Mouse (Mus musculus) forebrain, embryonic 12.5 days (tissue): Measurements from ENCODE around the gene Tmed10. TPM values are rescaled to one million over a fixed set of nuclear protein-coding genes. Genes with fewer than 3 reads are reported as not detected.

Experiments used
- ATAC-seq: fragments of 200-750 bp; cut with Nextera tagmentation; 2 replicates; pipeline ENCODE4 v1.8.0; 2017; ENCODE audit warnings: moderate TSS enrichment; ENCODE audit not compliant: low FRiP score
- H3K27ac ChIP-seq: fragments of 300-500 bp; sonication (generic); 2 replicates; pipeline ENCODE4 v1.5.1; 2016; ENCODE audit warnings: mild to moderate bottlenecking
- H3K27me3 ChIP-seq: fragments of 300-500 bp; sonication (generic); 2 replicates; pipeline ENCODE4 v1.6.1; 2016; ENCODE audit warnings: mild to moderate bottlenecking
- H3K36me3 ChIP-seq: fragments of 300-500 bp; sonication (generic); replicated peaks from 2 replicates; pipeline ENCODE4 v1.6.1; 2016; ENCODE audit warnings: mild to moderate bottlenecking
- H3K4me1 ChIP-seq: fragments of 300-500 bp; sonication (generic); 2 replicates; pipeline ENCODE4 v1.6.1; 2016
- H3K4me2 ChIP-seq: fragments of 300-500 bp; sonication (generic); 2 replicates; pipeline ENCODE4 v1.6.1; 2016; ENCODE audit warnings: mild to moderate bottlenecking, moderate library complexity
- H3K4me3 ChIP-seq: fragments of 300-500 bp; sonication (generic); replicated peaks from 2 replicates; pipeline ENCODE4 v1.5.1; 2016; ENCODE audit warnings: mild to moderate bottlenecking
- H3K9ac ChIP-seq: fragments of 300-500 bp; sonication (generic); 2 replicates; pipeline ENCODE4 v1.6.1; 2016; ENCODE audit warnings: mild to moderate bottlenecking
- H3K9me3 ChIP-seq: fragments of 300-500 bp; sonication (generic); 2 replicates; pipeline ENCODE4 v1.6.1; 2016
- whole genome bisulfite sequencing: fragments of 180-500 bp; shearing (Covaris S2); methylation state at CpG from one replicate; pipeline ENCODE4 v1.1.7; 2016; 5-methylcytosine and 5-hydroxymethylcytosine counted together
- polyA plus RNA-seq: library from polyadenylated mRNA; unstranded; fragments of >200 nt; fragmentation: Nextera tagmentation; extraction: Ambion mirVana; gene quantifications from 2 replicates; pipeline ENCODE4 v1.2.1, GENCODE M21; 2016

Gene Tmed10
- polyA plus RNA-seq, 1 experiment from 2014 or later, result 208 TPM

- ATAC-seq, result no peak
- Histone ChIP-seq H3K9me3 (no peaks in the 10 kb centered on the region), H3K27ac (no peak overlapping the region), H3K36me3 (0 out of 2 replicates have a peak, but pooled peaks cover 3% of the 10 kb centered on the region), H3K4me3 (no peak overlapping the region), H3K4me2 (no peak overlapping the region), H3K9ac (no peak overlapping the region), H3K4me1 (peaks cover 25% of the 10 kb centered on the region), H3K27me3 (no peaks in the 10 kb centered on the region)
- 86% methylated on average over 6 of the region's 6 CpGs for WGBS
Observed at GRCm38 (mm10) chr12:85368441-85369063, 6.1 kb downstream of the Tmed10 start.

- no peak for ATAC-seq
- 87% methylated on average over 3 of the region's 3 CpGs for WGBS
Observed at GRCm38 (mm10) chr12:85366271-85366670, 8.4 kb downstream of the Tmed10 start.

GRCm38 (mm10) chr12:85362510-85362909 is 12.1 kb downstream of the Tmed10 start:
- H3K4me3 ChIP-seq, result no peak overlapping the region
- peaks cover 6% of the 10 kb centered on the region; the same call in 1 of the 2 replicates for H3K4me1 ChIP-seq
- 84% methylated on average over 4 of the region's 4 CpGs for WGBS
- no peaks in the 10 kb centered on the region for H3K27me3 ChIP-seq
- no peaks in the 10 kb centered on the region for H3K9me3 ChIP-seq
- no peak overlapping the region for H3K9ac ChIP-seq
- ATAC-seq, result no peak
- no peak overlapping the region for H3K27ac ChIP-seq
- H3K36me3 ChIP-seq, result 0 out of 2 replicates have a peak, but pooled peaks cover 3% of the 10 kb centered on the region
- H3K4me2 ChIP-seq, result no peak overlapping the region

More at GRCm38 (mm10) chr12:85366271-85366670, 8.4 kb downstream of the Tmed10 start:
- no peak overlapping the region for H3K9ac ChIP-seq
- no peak overlapping the region for H3K4me3 ChIP-seq
- no peak overlapping the region for H3K4me2 ChIP-seq
- no peaks in the 10 kb centered on the region for H3K27me3 ChIP-seq
- H3K4me1 ChIP-seq, result peaks cover 9% of the 10 kb centered on the region; the same call in 1 of the 2 replicates
- H3K36me3 ChIP-seq, result 0 out of 2 replicates have a peak, but pooled peaks cover 3% of the 10 kb centered on the region
- no peak overlapping the region for H3K27ac ChIP-seq
- no peaks in the 10 kb centered on the region for H3K9me3 ChIP-seq

- no peak overlapping the region for H3K9ac ChIP-seq
- no peak overlapping the region for H3K4me3 ChIP-seq
- H3K27ac ChIP-seq, result no peak overlapping the region
- H3K27me3 ChIP-seq, result no peaks in the 10 kb centered on the region
- peaks cover 6% of the 10 kb centered on the region; the same call in 1 of the 2 replicates for H3K4me1 ChIP-seq
- 0 out of 2 replicates have a peak, but pooled peaks cover 3% of the 10 kb centered on the region for H3K36me3 ChIP-seq
- H3K4me2 ChIP-seq, result no peak overlapping the region
- H3K9me3 ChIP-seq, result no peaks in the 10 kb centered on the region
- no peak for ATAC-seq
Observed at GRCm38 (mm10) chr12:85361580-85361979, 13.1 kb downstream of the Tmed10 start.

GRCm38 (mm10) chr12:85361165-85361564 is 13.5 kb downstream of the Tmed10 start:
- Histone ChIP-seq H3K4me3 (no peak overlapping the region), H3K4me2 (no peak overlapping the region), H3K9me3 (no peaks in the 10 kb centered on the region), H3K4me1 (peaks cover 2% of the 10 kb centered on the region; the same call in 1 of the 2 replicates), H3K27ac (no peak overlapping the region), H3K9ac (no peak overlapping the region), H3K27me3 (no peaks in the 10 kb centered on the region), H3K36me3 (0 out of 2 replicates have a peak, but pooled peaks cover 3% of the 10 kb centered on the region)
- WGBS, result 93% methylated on average over 3 of the region's 3 CpGs
- ATAC-seq, result no peak

GRCm38 (mm10) chr12:85354061-85354460 is 20.6 kb downstream of the Tmed10 start:
- 90% methylated on average over 3 of the region's 3 CpGs for WGBS
- Histone ChIP-seq H3K4me1 (no peaks in the 10 kb centered on the region), H3K9ac (no peak overlapping the region), H3K4me2 (no peak overlapping the region), H3K36me3 (peaks cover 30% of the 10 kb centered on the region), H3K4me3 (no peak overlapping the region), H3K9me3 (no peaks in the 10 kb centered on the region), H3K27me3 (no peaks in the 10 kb centered on the region), H3K27ac (no peak overlapping the region)
- ATAC-seq, result no peak

GRCm38 (mm10) chr12:85350407-85351232 is 24.0 kb downstream of the Tmed10 start:
- no peaks in the 10 kb centered on the region for H3K9me3 ChIP-seq
- no peaks in the 10 kb centered on the region for H3K4me1 ChIP-seq
- H3K9ac ChIP-seq, result no peak overlapping the region
- 74% methylated on average over 10 of the region's 10 CpGs for WGBS
- ATAC-seq, result no peak
- H3K27me3 ChIP-seq, result no peaks in the 10 kb centered on the region
- 0 out of 2 replicates have a peak overlapping the region, but pooled peaks have one; percentile 65 for H3K27ac ChIP-seq
- H3K4me2 ChIP-seq, result no peak overlapping the region
- no peak overlapping the region for H3K4me3 ChIP-seq
- H3K36me3 ChIP-seq, result peaks cover 49% of the 10 kb centered on the region

- no peaks in the 10 kb centered on the region for H3K4me1 ChIP-seq
- no peak overlapping the region for H3K4me3 ChIP-seq
- no peak overlapping the region for H3K4me2 ChIP-seq
- H3K9ac ChIP-seq, result no peak overlapping the region
- 90% methylated on average over 6 of the region's 6 CpGs for WGBS
- ATAC-seq, result no peak
- no peak overlapping the region for H3K27ac ChIP-seq
- H3K27me3 ChIP-seq, result no peaks in the 10 kb centered on the region
- H3K36me3 ChIP-seq, result peaks cover 40% of the 10 kb centered on the region
- no peaks in the 10 kb centered on the region for H3K9me3 ChIP-seq
Observed at GRCm38 (mm10) chr12:85348338-85348737, 26.3 kb downstream of the Tmed10 start.

- H3K4me1 ChIP-seq, result no peaks in the 10 kb centered on the region
- H3K9me3 ChIP-seq, result no peaks in the 10 kb centered on the region
- peaks cover 39% of the 10 kb centered on the region for H3K36me3 ChIP-seq
- no peak for ATAC-seq
- H3K4me3 ChIP-seq, result no peak overlapping the region
- no peaks in the 10 kb centered on the region for H3K27me3 ChIP-seq
- no peak overlapping the region for H3K9ac ChIP-seq
- 82% methylated on average over 3 of the region's 3 CpGs for WGBS
- H3K27ac ChIP-seq, result no peak overlapping the region
- H3K4me2 ChIP-seq, result no peak overlapping the region
Observed at GRCm38 (mm10) chr12:85347196-85347595, 27.5 kb downstream of the Tmed10 start.

GRCm38 (mm10) chr12:85346374-85346773 is 28.3 kb downstream of the Tmed10 start:
- no peak for ATAC-seq
- 63% methylated on average over 3 of the region's 3 CpGs for WGBS
- H3K36me3 ChIP-seq, result peaks cover 41% of the 10 kb centered on the region

GRCm38 (mm10) chr12:85345559-85345958 is 29.1 kb downstream of the Tmed10 start:
- Histone ChIP-seq H3K4me2 (no peak overlapping the region), H3K27ac (no peak overlapping the region), H3K4me3 (no peak overlapping the region), H3K36me3 (peaks cover 40% of the 10 kb centered on the region), H3K4me1 (peaks cover 3% of the 10 kb centered on the region; the same call in 1 of the 2 replicates), H3K27me3 (no peaks in the 10 kb centered on the region), H3K9ac (no peak overlapping the region), H3K9me3 (no peaks in the 10 kb centered on the region)
- no peak for ATAC-seq
- WGBS, result 91% methylated on average over 6 of the region's 6 CpGs

More at GRCm38 (mm10) chr12:85346374-85346773, 28.3 kb downstream of the Tmed10 start:
- Histone ChIP-seq H3K9me3 (no peaks in the 10 kb centered on the region), H3K27ac (no peak overlapping the region), H3K27me3 (no peaks in the 10 kb centered on the region), H3K9ac (no peak overlapping the region), H3K4me2 (no peak overlapping the region), H3K4me3 (no peak overlapping the region), H3K4me1 (peaks cover 1% of the 10 kb centered on the region; the same call in 1 of the 2 replicates)

- Histone ChIP-seq H3K9me3 (no peaks in the 10 kb centered on the region), H3K36me3 (peaks cover 31% of the 10 kb centered on the region), H3K27ac (no peak overlapping the region), H3K4me1 (peaks cover 10% of the 10 kb centered on the region), H3K27me3 (no peaks in the 10 kb centered on the region), H3K4me3 (no peak overlapping the region), H3K4me2 (no peak overlapping the region), H3K9ac (no peak overlapping the region)
- WGBS, result 77% methylated on average over 7 of the region's 7 CpGs
- no peak for ATAC-seq
Observed at GRCm38 (mm10) chr12:85344252-85344651, 30.4 kb downstream of the Tmed10 start.
